Mouse (Mus musculus) embryonic facial prominence, embryonic 13.5 days (tissue): Measurements from ENCODE around the gene Apobec2. TPM values are rescaled to one million over a fixed set of nuclear protein-coding genes. Genes with fewer than 3 reads are reported as not detected.

ENCODE experiments used
- polyA plus RNA-seq: library from polyadenylated mRNA; unstranded; fragments of >200 nt; fragmentation: Nextera tagmentation; extraction: Ambion mirVana; gene quantifications from 2 replicates; pipeline ENCODE4 v1.2.1, GENCODE M21; 2015

The Apobec2 gene
- polyA plus RNA-seq, 1 experiment from 2014 or later, result 2.9 TPM

Other genes starting within 250 kb of the Apobec2 start
- 0.13 TPM in 1 of 2 replicates, not detected in the other for gene Trem1, start 200.2 kb downstream of the Apobec2 start, polyA plus RNA-seq
- not detected in 2 replicates for gene Trem3, start 185.2 kb downstream of the Apobec2 start, polyA plus RNA-seq
- 0.15 and 0.41 TPM in 2 replicates for gene Treml4, start 168.6 kb downstream of the Apobec2 start, polyA plus RNA-seq
- gene Treml2, start 133.4 kb downstream of the Apobec2 start, polyA plus RNA-seq, result 0.28 and 0.39 TPM in 2 replicates
- gene B430306N03Rik, start 116.8 kb downstream of the Apobec2 start, polyA plus RNA-seq, result 0.12 TPM in 1 of 2 replicates, not detected in the other
- gene Trem2, start 86.5 kb downstream of the Apobec2 start, polyA plus RNA-seq, result 2.9 and 3.7 TPM in 2 replicates
- 1.1 and 1.2 TPM in 2 replicates for gene Treml1, start 73.0 kb downstream of the Apobec2 start, polyA plus RNA-seq
- gene Nfya, start 23.0 kb downstream of the Apobec2 start, polyA plus RNA-seq, result 16.0 and 18.9 TPM in 2 replicates
- 53.5 and 57.6 TPM in 2 replicates for gene Oard1, start 22.9 kb downstream of the Apobec2 start, polyA plus RNA-seq
- gene Tspo2, start 18.6 kb upstream of the Apobec2 start, polyA plus RNA-seq, result 1.3 and 2.9 TPM in 2 replicates
- gene Unc5cl, start 22.0 kb upstream of the Apobec2 start, polyA plus RNA-seq, result 0.08 and 0.30 TPM in 2 replicates